Mouse (Mus musculus) thymus, adult 18-20 months (tissue): ENCODE measurements around the gene Hist1h4i.
"Not testable (repeated sequence)": the region's sequence is repeated elsewhere in the genome, so short reads cannot be mapped to it uniquely, and the experiment has no call there.

Experiments
- DNase-seq, 2 experiments: peaks; one replicate each; pipeline ENCODE4 v3.0.0; 2022; ENCODE audit warnings: mixed read lengths in 2 of 2

Hist1h4i gene

DNA sequence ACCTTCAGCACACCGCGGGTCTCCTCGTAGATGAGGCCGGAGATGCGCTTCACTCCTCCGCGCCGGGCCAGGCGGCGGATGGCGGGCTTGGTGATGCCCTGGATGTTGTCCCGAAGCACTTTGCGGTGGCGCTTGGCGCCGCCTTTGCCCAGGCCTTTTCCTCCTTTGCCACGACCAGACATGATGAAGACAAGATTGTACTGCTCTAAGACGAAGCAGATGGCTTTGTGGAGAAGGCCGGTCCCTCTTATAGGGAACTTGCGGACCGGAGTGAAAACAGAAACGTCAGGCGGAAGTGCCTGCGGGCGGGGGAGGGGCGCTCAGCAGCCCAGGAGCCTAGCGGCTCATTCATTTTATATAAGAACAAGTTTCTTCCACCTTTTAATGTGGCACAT, at the start of gene Hist1h4i:
Hist1h4i (minus strand) TSS at position 221 of the 395 bp plus-strand sequence.
- peak; percentile 91 to 96 for DNase-seq

DNA sequence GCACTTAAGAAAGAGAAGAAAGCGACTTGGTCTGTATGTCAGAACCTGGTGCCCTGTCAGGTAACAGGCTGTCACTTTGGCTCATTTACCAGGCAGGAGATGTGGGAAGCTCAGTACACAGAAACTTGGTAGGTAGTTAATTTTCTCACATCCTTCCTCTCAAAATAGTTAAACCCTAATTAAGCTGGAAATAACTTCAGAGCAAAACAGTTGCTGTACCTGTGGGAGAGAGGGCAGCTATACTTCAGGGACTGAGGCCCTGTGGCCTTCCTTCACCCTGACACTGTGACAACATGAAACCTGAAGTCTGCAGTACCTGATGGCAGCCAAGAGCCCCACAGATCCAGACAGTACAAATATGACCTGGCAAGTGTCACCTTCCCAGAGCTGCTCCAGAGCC, 43.0 kb upstream of the Hist1h4i start, which contains the start of gene Vmn1r188:
Vmn1r188 (plus strand) TSS at position 301 of the 400 bp plus-strand sequence.
- not testable (repeated sequence) for DNase-seq

DNA sequence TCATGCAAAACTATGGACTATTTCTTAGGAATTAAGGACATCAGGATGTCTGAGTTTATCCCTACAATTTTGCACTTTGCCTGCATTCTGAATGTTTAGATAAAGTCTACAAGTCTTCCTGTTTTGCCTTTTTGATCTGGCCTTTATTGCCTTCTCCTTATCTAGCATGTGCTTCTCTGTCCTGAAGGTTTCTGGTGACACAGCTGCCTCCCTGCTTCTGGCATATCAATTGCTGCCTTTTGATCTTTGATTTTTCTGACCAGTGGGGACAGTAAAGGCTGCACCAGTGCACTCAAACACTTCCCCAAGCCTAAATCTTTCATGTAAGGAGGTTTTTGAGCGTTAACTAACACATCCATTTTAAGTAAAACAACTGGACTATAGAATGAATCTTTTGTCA, 22.3 kb upstream of the Hist1h4i start:
- no peak for DNase-seq

DNA sequence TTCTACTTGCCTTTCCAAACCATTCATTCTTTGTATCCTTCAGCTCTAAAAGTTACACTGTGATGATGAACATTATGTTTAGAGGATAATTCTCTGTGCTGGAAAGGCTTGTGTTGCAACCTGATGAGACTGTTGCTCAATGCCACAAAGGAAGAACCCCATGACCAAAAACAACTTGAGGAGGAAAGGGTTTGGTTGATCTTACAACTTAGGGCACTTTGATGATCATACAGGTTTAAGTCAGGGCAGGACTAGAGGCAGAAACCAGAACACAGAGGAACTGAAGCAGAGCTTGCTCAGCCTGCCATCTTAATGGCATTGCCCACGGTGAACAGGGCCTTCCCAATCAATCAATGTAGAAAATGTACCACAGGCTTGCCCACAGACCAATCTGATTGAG, 20.3 kb upstream of the Hist1h4i start:
- DNase-seq = no peak

DNA sequence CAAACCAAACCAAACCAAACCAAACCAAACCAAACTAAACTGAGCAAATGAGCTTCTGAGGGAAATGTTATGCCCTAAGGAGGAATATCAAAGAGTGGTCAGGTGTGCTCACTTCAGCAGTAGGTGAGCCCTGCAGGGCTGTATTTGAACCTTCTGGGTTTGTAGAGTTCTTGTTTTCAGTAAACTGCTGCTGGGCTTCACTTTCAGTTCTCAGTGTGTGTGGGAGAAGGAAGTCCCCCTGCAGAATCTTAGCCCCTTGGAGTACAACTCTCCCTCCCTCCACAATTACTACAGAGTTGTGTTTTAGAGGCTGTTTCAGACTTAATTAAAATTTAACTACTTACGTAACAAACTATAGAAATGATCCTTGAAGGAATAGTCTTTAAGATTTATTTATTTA, 12.6 kb upstream of the Hist1h4i start:
- no peak for DNase-seq

DNA sequence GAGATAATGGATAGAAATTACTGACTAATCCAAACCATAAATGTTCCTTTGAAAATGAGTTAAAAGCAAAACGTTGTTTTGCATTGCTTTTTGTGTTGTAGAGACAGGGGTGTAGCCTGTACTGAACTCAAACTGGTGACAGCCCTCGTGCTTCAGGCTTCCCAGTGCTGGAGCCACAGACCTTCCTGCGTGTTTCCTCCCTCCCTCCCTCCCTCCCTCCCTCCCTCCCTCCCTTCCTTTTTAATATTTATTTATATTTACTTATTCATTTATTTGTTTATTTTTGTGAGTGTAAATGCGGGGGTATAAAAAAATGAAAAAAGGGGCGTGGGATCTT, 10.3 kb upstream of the Hist1h4i start:
- no peak for DNase-seq

DNA sequence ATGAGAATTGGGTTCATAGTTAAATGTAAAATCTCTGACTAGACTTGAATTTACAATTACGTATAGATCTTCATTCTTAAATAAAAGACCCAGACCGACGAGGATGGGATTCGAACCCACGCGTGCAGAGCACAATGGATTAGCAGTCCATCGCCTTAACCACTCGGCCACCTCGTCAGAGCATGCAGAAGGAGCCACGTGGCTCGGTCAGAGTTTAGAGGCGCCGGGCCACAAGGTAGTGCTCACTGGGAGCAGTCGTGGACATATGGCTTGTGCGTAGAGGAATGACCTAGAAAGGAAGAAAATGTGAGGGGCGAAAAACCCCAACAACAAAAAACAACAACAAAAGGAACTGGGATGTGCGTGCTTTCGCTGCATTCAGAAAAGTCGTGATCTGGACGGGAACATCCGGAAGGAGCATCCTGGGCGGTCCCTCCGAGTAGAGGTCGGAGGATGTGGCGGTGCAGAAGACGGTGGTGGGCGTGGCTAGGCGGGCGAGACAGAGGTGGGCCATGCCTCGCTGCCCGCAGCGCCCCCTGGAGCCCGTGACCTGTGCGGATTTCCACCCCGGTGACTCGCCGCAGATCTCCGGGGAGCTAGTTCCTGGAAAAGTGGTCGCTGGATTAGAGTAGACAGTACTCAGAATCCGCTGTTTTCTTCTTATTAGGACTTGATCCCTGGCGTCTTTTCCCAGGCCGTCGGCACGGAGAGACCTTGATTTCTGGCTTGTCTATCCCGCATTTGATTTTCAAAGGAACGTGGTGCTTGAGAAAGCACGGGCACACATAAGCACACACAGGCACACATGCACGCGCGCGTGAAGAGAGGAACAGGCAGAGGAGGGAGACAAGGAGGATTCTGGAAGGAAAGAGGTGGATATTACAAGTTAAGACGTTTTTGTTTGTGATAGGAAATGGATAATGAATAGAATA, 9.7 kb upstream of the Hist1h4i start:
- DNase-seq = peak; percentile 88 to 91

DNA sequence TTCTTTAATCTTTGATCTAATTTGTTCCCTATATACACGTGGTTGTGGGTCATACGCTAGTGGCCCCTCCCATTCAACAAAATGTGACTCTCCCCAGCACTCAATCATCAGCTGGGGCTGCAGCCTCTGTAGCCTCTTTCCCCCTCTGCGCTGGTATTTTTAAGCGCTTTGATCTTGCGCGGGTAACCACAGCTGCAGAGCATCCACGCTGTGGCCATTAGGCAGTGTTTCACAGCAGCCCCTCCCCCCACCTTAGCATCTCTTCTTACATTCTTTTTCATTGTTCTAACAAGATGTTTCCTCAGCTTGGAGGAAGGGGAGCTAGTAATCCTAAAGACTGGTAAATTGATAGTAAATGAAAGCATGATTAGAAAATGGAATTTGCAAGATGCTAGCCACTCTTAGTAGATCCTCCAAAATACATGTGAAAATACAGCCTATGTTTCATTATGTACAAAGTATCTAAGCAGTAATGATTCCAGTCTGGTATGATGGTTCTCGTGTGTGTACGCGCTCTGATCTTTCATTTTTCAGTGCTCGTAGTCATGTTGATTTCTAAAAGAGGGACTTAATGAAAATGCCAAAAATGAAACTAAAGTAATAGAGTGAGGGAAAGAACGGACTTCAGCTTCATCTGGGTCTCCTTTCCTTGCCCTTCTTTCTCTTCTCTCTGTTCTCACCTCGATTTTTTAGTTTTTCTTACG, 8.7 kb upstream of the Hist1h4i start:
- DNase-seq = peak; percentile 25 to 48

DNA sequence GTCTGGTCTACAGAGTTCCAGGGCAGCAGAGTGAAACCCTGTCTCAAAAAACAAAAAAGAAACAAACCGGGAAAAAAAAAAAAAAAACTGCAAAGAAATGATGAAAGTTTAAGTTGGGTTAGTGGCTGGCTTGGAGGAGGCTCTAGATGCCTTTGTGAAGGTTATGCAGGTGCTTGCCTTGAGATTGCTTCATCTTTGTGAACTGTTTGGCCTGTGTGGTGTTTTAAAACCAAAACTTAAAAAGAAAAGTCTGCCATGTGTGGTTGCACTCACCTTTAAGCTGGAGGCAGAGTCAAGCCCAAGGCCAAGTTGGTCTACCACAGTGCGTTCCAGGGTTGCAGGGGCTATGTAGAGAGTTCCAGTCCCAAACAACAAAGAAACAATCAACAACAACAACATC, 7.9 kb upstream of the Hist1h4i start:
- DNase-seq = no peak

DNA sequence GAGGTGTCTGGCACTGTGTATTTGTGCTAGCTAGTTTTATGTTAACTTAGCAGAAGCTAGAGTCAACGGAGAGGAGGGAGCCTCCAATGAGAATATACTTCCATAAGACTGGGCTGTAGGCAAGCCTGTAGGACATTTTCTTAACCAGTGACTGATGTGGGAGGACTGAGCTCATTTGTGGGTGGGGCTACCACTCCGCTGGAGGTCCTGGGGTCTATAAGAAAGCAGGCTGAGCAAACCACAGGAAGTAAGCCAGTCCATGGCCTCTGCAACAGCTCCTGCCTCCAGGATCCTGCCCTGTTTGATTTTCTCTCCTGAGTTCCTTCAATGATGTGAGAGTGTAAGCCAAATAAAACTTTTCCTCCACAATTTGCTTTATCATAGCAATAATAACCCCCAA, 4.1 kb upstream of the Hist1h4i start:
- no peak for DNase-seq

DNA sequence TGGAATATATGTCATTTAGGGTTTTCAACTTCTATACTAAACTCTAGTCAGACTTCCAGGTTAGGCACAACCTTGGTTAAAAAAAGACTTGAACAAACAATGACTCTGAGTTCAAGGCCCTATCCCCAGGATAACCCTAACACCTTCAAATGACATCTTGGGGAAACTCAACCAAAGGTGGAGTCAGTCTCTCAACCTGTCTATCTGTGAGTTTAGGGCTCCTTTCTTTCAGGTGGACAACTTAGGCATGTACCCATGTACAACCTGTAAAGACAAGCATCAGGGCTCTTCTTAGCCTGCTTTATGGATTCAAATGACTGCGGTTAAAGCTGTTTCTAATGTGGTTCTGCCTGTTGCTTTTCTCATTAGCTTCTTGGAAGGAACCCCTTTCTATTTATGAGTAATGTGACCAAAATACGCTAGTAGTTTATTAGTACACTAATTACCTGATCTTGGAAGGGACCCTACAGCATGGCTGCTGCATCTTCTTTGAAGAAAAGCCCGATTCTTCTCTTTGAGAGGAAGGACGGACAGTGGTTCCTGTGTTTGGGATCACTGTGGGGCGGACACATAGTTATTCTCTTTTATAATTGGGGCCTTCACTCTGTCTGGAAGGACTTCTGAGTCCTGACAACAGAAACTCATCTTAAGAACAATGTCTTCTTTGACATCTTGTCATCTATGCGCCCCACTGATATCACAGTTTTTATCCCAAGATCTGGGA, 3.4 kb upstream of the Hist1h4i start:
- no peak for DNase-seq

DNA sequence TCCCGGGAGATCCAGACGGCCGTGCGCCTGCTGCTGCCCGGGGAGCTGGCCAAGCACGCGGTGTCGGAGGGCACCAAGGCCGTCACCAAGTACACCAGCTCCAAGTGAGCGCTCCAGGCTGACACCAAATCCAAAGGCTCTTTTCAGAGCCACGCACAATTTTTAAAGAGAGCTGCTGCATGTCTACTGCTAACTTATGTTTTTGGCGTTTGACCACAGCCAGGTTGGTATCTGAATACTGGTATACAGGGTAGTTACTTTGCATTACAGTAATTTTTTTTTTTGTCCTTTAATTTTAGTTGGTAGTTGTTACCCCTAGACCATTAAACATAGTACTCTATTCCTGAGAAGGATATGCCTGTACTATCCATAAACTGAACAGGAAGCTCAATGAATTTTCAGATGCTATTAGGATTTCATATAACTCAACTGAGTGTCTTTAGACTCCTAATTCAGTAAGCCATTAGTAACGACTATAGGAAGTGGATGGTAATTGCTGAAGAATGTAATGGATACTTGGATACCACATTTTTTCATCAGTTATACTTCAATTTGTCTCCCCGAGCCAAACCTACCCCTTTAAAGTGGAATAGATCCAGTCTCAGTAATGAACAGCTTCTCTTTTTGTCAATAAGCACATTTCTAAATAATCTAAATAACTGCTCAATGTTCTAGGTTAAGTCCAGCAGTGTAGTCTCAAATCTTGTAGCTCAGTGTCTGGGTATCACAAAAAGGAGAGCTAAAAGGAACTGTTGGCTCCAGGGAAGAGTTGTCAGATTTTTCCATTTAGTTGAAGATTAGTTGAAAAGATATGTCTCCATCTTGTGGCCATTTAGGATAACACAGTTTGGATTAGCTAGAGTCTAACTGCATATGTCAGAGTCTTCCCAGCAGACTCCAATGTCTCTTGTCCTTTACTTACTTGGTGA, 2.6 kb upstream of the Hist1h4i start:
- no peak for DNase-seq

DNA sequence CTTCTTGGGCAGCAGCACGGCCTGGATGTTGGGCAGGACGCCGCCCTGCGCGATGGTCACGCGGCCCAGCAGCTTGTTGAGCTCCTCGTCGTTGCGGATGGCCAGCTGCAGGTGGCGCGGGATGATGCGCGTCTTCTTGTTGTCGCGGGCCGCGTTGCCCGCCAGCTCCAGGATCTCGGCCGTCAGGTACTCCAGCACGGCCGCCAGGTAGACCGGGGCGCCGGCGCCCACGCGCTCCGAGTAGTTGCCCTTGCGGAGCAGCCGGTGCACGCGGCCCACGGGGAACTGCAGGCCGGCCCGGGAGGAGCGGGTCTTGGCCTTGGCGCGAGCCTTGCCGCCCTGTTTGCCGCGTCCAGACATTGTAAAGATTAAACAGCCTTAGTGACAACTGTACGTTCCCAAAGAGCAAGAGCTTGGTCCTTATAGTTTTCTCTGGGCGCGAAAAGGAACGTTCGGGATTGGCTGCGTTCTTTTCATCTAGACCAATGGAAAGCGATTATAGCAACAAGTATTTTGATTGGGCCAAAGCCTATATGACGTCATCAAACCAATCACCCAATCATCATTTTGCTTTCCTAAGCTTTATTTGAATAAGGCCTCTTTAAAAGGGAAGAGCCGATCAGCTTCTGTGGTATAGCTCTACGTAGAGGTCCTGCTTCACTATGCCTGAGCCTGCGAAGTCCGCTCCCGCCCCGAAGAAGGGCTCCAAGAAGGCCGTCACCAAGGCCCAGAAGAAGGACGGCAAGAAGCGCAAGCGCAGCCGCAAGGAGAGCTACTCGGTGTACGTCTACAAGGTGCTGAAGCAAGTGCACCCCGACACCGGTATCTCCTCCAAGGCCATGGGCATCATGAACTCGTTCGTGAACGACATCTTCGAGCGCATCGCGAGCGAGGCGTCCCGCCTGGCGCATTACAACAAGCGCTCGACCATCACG, 1.7 kb upstream of the Hist1h4i start, which contains the start of the genes Hist1h2ag and Hist1h2bj:
Hist1h2ag (minus strand) TSS at position 377 of the 935 bp plus-strand sequence.
Hist1h2bj (plus strand) TSS at position 647 of the 935 bp plus-strand sequence.
- DNase-seq = peak; percentile 71 to 90

DNA sequence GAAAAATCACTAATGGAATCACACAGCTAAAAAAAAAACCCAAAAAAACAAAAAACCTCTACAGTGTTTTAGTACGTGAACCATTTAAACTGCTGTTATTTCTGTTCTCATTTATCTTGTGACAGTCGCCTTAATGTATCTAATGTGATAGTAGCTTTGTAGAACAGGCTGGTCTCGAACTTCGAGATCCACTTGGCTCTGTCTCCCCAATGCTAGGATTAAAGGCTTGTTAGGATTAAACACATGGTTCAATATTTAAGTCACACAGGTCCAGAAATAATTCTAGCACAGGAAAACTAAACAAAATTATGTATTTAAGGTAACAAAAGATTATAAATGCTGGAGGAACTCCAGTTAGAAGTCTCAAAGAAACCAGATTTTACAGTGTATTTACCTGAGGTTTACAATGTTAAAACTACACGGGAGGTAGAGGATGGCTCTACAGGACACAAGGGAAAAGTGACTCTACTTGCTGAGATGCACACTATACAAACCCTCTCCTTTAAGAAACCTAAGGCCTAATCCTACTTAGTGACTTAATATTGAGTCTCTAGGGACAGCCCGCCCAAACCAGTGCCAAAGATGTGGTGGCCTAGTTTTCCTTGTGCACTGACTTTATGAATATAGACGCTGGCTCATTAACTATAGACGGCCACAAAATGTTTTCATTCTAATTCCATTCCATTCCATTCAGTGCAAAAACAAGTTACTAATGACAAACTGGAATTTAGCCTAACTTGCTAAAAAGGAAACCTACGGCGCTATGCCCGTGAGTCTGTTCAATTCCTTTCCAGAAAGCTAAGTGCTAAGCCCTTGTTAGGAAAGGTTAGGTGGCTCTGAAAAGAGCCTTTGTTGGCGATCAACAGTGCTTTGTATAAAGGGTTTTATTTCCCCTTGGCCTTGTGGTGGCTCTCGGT, 747 bp upstream of the Hist1h4i start:
- DNase-seq = no peak

DNA sequence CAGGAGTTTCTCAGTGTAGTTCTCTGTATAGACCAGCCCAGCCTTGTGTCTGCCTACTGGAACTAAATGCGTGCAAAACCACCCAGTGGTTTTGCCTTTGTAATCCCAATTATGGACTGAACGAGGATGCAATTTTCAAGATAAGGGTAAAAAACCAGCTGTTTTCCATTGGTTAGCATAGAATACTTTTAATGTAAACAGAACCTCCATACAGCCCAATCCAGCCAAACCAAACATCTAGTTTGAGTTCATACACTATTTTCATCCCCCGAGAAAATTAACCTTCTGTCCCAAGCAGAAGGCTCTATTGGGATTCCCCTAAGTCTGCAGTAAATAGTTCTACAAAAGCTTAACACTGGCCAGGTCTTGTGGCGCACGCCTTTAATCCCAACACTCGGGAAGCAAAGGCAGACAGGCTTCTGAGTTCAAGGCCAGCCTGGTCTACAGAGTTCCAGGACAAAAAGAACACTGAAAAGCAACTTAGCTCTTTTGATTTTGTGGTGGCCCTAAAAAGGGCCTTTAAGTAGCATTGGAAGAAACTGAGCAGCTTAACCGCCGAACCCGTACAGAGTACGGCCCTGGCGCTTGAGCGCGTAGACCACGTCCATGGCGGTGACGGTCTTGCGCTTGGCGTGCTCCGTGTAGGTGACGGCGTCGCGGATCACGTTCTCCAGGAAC, 559 bp downstream of the Hist1h4i start:
- no peak for DNase-seq

DNA sequence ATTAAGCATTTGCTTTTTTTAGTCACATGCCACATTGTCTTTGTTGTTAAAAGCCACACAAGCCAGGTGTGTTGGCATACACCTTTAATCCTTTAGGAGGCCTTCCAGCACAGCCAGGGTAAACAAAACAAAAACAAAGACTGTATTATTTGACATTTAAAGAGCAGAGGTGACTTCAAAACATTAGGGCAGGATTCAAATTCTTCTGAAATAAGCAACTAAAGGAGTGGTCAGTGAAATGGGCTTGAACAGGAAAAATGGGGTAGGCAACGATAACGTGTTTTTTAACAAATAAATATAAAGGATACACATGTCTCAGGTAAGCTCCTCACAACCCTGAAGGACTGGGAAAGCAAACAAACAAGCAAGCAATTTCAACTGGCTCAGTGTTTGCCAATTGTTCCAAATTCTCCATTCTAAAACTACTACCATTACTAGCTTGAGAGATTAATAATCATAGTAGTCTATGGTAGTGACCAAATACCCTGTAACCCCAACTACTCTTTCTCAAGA, 1.2 kb downstream of the Hist1h4i start:
- no peak for DNase-seq

DNA sequence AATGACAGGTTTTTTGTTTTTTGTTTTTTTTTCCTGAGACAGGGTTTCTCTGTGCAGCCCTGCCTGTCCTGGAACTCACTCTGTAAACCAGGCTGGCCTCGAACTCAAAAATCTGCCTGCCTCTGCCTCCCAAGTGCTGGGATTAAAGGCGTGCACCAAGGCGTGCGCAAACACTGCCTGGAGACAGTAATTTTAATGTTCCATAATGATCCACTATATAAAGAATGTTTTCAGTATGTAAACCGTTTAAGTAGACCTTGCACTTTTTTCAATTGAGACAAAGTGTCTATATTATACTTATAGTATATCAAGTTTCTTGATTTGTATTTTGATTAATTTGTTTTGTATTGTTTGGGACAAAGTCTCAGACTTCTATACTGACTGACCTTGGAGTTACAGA, 1.8 kb downstream of the Hist1h4i start:
- DNase-seq = no peak

DNA sequence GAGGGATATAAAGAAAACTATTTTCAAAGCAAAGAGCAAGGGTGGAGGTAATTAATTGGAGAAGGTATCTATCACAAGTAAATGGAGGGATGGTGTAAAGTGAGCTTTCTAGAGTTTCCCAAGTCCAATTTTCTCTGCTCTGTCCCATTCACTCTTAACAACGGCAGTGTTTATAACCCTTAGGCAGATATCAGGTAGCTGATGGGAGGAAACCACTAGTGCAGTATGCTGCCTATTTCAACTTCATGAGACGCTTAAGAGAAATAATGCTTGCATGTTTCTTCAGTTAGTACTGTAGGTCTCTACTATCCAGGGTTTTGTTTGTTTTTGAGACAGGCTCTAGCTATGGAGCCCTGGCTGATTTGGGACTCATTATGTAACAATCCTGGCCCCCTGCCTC, 3.7 kb downstream of the Hist1h4i start:
- no peak for DNase-seq

DNA sequence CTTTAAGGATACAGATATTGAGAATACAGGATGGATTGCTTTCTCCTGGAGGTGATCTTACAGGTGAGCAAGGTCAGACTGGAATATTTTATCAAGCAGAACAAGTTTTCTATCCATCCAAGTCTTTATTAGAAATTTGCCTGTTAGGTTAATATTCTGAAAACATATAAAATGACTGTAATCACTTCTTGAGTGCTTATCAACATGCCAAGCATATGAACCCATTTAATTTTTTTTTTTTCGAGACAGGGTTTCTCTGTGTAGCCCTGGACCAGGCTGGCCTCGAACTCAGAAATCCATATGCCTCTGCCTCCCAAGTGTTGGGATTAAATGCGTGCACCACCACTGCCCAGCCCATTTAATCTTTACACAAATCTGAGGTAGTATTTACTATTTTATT, 4.2 kb downstream of the Hist1h4i start:
- DNase-seq = no peak
